ENCODE assay signal across 7 mouse cellular contexts in the genomic region with DNA sequence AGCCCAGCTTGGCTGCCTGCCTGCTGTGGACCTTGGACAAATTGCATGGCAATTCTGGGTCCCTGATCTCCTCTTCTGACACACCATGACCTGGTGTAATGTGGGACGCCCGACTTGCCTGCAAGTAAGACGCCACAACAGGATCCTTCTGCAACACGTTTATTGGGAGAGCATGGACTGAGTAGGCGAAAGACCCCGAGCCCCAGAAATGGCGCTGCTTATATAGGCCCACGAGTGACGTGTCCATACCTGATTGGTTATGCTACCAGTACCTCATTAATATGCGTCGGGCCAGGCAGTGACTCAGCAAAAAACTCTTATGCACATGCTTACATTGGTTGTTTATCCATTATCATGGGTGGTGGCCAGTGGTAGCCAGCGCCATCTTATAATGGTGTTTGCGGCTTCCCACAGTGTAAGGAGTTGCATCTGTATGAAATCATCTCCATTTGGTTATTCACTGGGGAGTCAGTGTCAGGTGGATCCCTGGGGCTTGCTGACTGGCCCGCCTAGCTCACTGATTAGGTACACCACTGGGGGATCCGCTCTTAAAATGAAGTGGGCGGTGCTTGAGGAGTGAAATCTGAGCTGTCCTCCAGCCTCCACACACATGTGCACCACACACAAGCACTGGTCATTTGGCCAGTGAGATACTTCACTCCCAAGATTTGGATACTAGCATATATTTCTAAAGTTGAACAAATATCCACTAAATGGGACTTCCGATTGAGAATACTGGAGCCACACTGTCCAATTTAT.
DNase-seq lines count a peak whose midpoint lies in the region.
"Not testable (repeated sequence)": the region's sequence is repeated elsewhere in the genome, so short reads cannot be mapped to it uniquely, and the experiment has no call there.

No protein-coding gene starts in this region.

- peak; percentile 44 for DNase-seq in adrenal gland, postnatal 10 days
- peak; percentile 21 to 37 for DNase-seq in cerebellum, postnatal 4 days (ENCODE audit: low spot score in 2 of 2)
- peak; percentile 21 to 47 for DNase-seq in heart, adult 18-20 months
- peak; percentile 23 to 71 for DNase-seq in kidney, postnatal 25 days
- peak; percentile 32 to 42 for DNase-seq in left cerebral cortex, postnatal 10 days (ENCODE audit: extremely low spot score in 1 of 2, low spot score in 2 of 2)
- peak; percentile 38 for DNase-seq in ovary, postnatal 14 days (ENCODE audit: low spot score)
- DNase-seq in testis, postnatal 14 days (ENCODE audit: low spot score): peak; percentile 28

- intact Hi-C loops in left cerebral cortex, postnatal 10 days (cut with DNase I): not testable (repeated sequence)

Comparison
In these comparisons a context has a peak if more than half of its experiments do, and no peak if none do; other contexts are left out.
1. Peak in every context shown above with its lines: DNase-seq.